Mouse (Mus musculus): Measurements from ENCODE around the gene Foxn3. TPM values are rescaled to one million over a fixed set of nuclear protein-coding genes. Genes with fewer than 3 reads are reported as not detected.

The Foxn3 gene
- polyA plus RNA-seq, 1 experiment from 2014 or later = 75.5 TPM

DNA sequence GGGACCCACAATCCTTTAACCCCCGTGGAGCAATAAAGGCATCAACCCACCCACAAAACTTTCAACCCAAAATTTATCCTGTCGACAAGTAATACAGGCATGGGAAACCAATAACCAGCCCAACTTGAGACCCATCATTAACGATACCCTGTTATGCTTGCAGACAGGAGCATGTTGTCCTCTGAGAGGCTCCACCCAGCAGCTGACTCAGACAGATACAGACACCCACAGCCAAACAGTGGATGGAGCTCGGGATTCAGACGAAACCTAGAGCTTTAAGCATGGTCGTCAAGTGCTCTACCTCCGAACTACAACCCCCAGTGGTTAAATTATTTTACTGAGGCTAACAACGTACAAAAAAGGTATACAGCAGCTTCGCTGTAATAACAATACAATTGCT, 182.1 kb downstream of the Foxn3 start:
- no peak overlapping the region for H3K27ac ChIP-seq (ENCODE audit: low read depth, low read length)

DNA sequence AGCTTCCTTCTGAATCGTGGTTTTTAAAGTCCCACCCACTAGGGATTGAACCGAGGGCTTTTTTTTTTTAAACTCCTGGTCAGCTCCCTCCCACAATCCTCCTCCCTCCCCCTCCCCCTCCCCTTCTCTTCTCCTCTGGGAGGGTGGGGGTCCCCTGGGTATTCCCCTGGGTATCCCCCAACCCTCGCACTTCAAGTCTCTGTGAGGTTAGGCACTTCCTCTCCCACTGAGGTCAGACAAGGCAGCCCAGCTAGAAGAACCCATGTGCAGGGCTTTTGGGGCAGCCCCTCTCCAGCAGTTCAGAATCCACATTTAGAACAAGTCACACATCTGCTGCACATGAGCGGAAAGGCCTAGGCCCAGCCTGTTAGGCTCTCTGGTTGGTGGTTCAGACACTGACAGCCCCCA, 182.5 kb downstream of the Foxn3 start:
- Histone ChIP-seq H3K4me3 (ENCODE audit: low read depth, low read length) (no peak overlapping the region), H3K4me2 (no peak overlapping the region), H3K27me3 (ENCODE audit: control insufficient read depth, insufficient read depth, low read length) (no peaks in the 10 kb centered on the region), H3K4me1 (ENCODE audit: control insufficient read depth, insufficient read depth, low read length) (peaks cover 46% of the 10 kb centered on the region), H3K36me3 (ENCODE audit: control insufficient read depth, insufficient read depth, low read length) (no peaks in the 10 kb centered on the region), H3K27ac (ENCODE audit: low read depth, low read length) (no peak overlapping the region), H3K9ac (ENCODE audit: low read depth, low read length) (no peak overlapping the region), H3K9me3 (replicated peaks; ENCODE audit: control insufficient read depth, low read length) (no peaks in the 10 kb centered on the region)
- no peak for ATAC-seq (replicated peaks; ENCODE audit: insufficient number of reproducible peaks, low FRiP score, low TSS enrichment)
- 48% methylated on average over 4 of the region's 4 CpGs for WGBS (ENCODE audit: insufficient replicate concordance)

More for the DNA sequence above, 182.1 kb downstream of the Foxn3 start:
- Histone ChIP-seq H3K4me1 (ENCODE audit: control insufficient read depth, insufficient read depth, low read length) (peaks cover 50% of the 10 kb centered on the region), H3K4me3 (ENCODE audit: low read depth, low read length) (no peak overlapping the region), H3K36me3 (ENCODE audit: control insufficient read depth, insufficient read depth, low read length) (no peaks in the 10 kb centered on the region), H3K27me3 (ENCODE audit: control insufficient read depth, insufficient read depth, low read length) (no peaks in the 10 kb centered on the region), H3K4me2 (no peak overlapping the region), H3K9me3 (replicated peaks; ENCODE audit: control insufficient read depth, low read length) (no peaks in the 10 kb centered on the region), H3K9ac (ENCODE audit: low read depth, low read length) (no peak overlapping the region)
- no peak for ATAC-seq (replicated peaks; ENCODE audit: insufficient number of reproducible peaks, low FRiP score, low TSS enrichment)
- WGBS (ENCODE audit: insufficient replicate concordance) = 84% methylated on average over 9 of the region's 9 CpGs

DNA sequence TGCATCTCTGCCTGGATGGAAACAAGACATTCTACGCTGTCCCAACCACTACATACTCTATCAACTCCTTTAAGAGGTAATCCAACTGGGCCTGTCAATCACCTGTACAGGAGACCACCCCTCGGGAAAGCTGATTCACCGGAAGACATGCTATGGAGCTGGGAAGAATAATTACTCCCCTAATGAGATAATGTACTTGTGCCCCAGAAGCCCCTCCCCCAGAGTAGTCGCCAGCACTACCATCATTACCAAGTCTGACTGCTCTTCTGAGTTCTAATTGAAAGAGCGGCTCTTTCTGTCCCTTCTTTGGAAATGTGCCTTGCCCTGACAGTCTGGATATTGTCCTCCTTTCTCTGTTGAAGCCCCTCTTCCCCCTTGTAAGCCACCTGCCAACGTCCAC, 183.3 kb downstream of the Foxn3 start:
- Histone ChIP-seq H3K4me1 (ENCODE audit: control insufficient read depth, insufficient read depth, low read length) (peaks cover 46% of the 10 kb centered on the region), H3K27me3 (ENCODE audit: control insufficient read depth, insufficient read depth, low read length) (no peaks in the 10 kb centered on the region), H3K9ac (ENCODE audit: low read depth, low read length) (no peak overlapping the region), H3K4me2 (no peak overlapping the region), H3K27ac (ENCODE audit: low read depth, low read length) (no peak overlapping the region), H3K4me3 (ENCODE audit: low read depth, low read length) (no peak overlapping the region), H3K36me3 (ENCODE audit: control insufficient read depth, insufficient read depth, low read length) (no peaks in the 10 kb centered on the region), H3K9me3 (replicated peaks; ENCODE audit: control insufficient read depth, low read length) (no peaks in the 10 kb centered on the region)
- 75% methylated on average over 6 of the region's 6 CpGs for WGBS (ENCODE audit: insufficient replicate concordance)
- ATAC-seq (replicated peaks; ENCODE audit: insufficient number of reproducible peaks, low FRiP score, low TSS enrichment) = no peak

DNA sequence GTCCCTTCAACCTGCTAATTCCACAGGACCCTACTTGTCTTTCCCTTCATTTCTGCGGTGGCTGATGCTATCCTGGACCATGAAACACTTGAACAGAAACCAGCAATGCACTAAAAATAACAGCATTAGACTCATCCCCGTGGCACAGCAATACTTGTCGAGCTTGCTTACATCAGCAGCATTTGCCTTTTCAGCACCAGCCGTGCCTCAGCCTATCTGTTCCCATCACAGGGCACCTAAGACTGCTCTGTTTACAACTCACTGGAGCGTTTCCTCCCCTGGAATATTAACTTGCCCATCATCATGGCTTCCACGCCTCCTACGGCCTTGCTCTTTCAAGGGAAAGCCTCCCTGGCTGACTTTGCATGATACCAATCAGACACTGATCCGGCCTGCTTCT, 185.1 kb downstream of the Foxn3 start:
- WGBS (ENCODE audit: insufficient replicate concordance) = 37% methylated on average over 8 of the region's 8 CpGs
- Histone ChIP-seq H3K9ac (ENCODE audit: low read depth, low read length) (no peak overlapping the region), H3K4me1 (ENCODE audit: control insufficient read depth, insufficient read depth, low read length) (peaks cover 49% of the 10 kb centered on the region), H3K4me2 (peak overlapping the region; percentile 48), H3K36me3 (ENCODE audit: control insufficient read depth, insufficient read depth, low read length) (no peaks in the 10 kb centered on the region), H3K27me3 (ENCODE audit: control insufficient read depth, insufficient read depth, low read length) (no peaks in the 10 kb centered on the region), H3K27ac (ENCODE audit: low read depth, low read length) (peak overlapping the region; percentile 42; the same call in 1 of the 2 replicates), H3K4me3 (ENCODE audit: low read depth, low read length) (no peak overlapping the region), H3K9me3 (replicated peaks; ENCODE audit: control insufficient read depth, low read length) (no peaks in the 10 kb centered on the region)
- no peak for ATAC-seq (replicated peaks; ENCODE audit: insufficient number of reproducible peaks, low FRiP score, low TSS enrichment)

DNA sequence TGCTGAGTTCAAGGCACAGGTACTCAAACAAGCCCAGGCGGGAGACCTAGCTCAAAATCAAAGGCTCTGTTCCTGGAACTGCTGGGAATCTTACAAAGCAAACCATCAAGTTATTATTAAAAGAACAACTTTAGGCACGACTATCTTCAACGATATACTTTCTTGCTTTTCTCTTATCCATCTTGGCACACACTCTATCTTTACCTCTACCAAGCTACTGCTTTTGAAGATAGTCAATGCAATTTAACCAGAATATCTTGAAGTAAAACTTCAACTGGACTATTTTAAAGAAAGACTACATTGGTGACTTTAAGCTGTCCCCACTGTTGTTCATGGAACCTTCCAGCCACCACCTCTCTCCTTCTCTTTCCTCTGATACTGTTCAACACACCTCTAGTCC, 185.7 kb downstream of the Foxn3 start:
- Histone ChIP-seq H3K4me3 (ENCODE audit: low read depth, low read length) (no peak overlapping the region), H3K4me1 (ENCODE audit: control insufficient read depth, insufficient read depth, low read length) (peaks cover 49% of the 10 kb centered on the region), H3K36me3 (ENCODE audit: control insufficient read depth, insufficient read depth, low read length) (no peaks in the 10 kb centered on the region), H3K9ac (ENCODE audit: low read depth, low read length) (no peak overlapping the region), H3K27ac (ENCODE audit: low read depth, low read length) (peak overlapping the region; percentile 42), H3K4me2 (peak overlapping the region; percentile 48; the same call in 1 of the 2 replicates), H3K9me3 (replicated peaks; ENCODE audit: control insufficient read depth, low read length) (no peaks in the 10 kb centered on the region), H3K27me3 (ENCODE audit: control insufficient read depth, insufficient read depth, low read length) (no peaks in the 10 kb centered on the region)
- ATAC-seq (replicated peaks; ENCODE audit: insufficient number of reproducible peaks, low FRiP score, low TSS enrichment) = no peak
- WGBS (ENCODE audit: insufficient replicate concordance) = 64% methylated on average over 3 of the region's 3 CpGs

DNA sequence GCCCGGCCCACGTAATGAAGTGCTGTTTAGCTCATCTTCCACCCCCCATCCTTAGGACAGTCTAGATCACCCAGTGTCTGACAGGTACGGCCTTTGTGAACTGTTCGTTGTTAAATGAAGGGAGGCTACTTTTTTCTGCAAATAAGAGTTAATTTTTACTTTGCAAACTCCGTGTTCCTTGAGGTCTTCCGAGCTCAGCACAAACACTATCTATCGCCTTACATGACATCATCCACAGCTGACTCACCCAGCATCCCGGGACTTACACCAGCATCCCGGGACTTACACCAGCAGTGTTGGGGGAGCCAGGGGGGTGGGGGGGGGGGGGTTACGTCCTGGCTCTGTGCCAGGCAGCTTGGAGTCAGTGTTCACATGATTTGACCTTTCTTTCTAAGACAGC, 186.3 kb downstream of the Foxn3 start:
- no peaks in the 10 kb centered on the region for H3K9me3 ChIP-seq (replicated peaks; ENCODE audit: control insufficient read depth, low read length)
- H3K4me1 ChIP-seq (ENCODE audit: control insufficient read depth, insufficient read depth, low read length) = peaks cover 49% of the 10 kb centered on the region
- H3K27ac ChIP-seq (ENCODE audit: low read depth, low read length) = no peak overlapping the region
- H3K4me3 ChIP-seq (ENCODE audit: low read depth, low read length) = no peak overlapping the region
- no peaks in the 10 kb centered on the region for H3K36me3 ChIP-seq (ENCODE audit: control insufficient read depth, insufficient read depth, low read length)
- H3K9ac ChIP-seq (ENCODE audit: low read depth, low read length) = no peak overlapping the region
- H3K4me2 ChIP-seq = no peak overlapping the region
- 63% methylated on average over 10 of the region's 10 CpGs for WGBS (ENCODE audit: insufficient replicate concordance)
- ATAC-seq (replicated peaks; ENCODE audit: insufficient number of reproducible peaks, low FRiP score, low TSS enrichment) = no peak
- H3K27me3 ChIP-seq (ENCODE audit: control insufficient read depth, insufficient read depth, low read length) = no peaks in the 10 kb centered on the region

DNA sequence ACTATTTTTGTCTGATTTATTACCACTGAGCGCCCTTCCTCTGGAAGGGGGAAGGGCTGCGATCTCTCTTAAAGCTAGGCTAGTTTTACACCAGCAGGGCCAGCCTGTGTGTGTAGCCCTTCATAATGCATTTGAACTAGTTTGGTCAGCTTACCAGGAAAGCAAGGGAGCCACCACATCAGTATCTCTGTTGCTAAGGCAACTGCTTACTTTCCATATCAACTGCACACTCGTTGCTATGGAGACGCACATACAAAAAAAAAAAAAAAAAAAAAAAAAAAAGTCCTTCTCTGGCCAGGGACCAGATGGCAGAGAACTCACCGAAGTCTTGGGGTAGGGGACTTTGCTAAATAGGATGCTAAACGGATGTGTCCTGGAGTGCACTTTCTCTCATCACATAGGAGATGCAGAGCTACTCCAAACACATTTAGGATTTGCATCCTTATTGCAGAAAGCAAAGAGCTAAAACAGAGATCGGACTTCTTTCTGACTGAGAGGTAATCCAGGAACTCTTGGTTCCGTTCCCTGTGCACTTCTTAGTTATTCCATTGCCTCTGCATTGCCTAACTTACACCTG, 187.4 kb downstream of the Foxn3 start:
- no peaks in the 10 kb centered on the region for H3K36me3 ChIP-seq (ENCODE audit: control insufficient read depth, insufficient read depth, low read length)
- no peaks in the 10 kb centered on the region for H3K27me3 ChIP-seq (ENCODE audit: control insufficient read depth, insufficient read depth, low read length)
- 73% methylated on average over 8 of the region's 8 CpGs for WGBS (ENCODE audit: insufficient replicate concordance)
- ATAC-seq (replicated peaks; ENCODE audit: insufficient number of reproducible peaks, low FRiP score, low TSS enrichment) = no peak
- H3K4me3 ChIP-seq (ENCODE audit: low read depth, low read length) = no peak overlapping the region
- H3K9ac ChIP-seq (ENCODE audit: low read depth, low read length) = no peak overlapping the region
- H3K27ac ChIP-seq (ENCODE audit: low read depth, low read length) = no peak overlapping the region
- no peak overlapping the region for H3K4me2 ChIP-seq
- H3K9me3 ChIP-seq (replicated peaks; ENCODE audit: control insufficient read depth, low read length) = no peaks in the 10 kb centered on the region
- peaks cover 52% of the 10 kb centered on the region for H3K4me1 ChIP-seq (ENCODE audit: control insufficient read depth, insufficient read depth, low read length)

DNA sequence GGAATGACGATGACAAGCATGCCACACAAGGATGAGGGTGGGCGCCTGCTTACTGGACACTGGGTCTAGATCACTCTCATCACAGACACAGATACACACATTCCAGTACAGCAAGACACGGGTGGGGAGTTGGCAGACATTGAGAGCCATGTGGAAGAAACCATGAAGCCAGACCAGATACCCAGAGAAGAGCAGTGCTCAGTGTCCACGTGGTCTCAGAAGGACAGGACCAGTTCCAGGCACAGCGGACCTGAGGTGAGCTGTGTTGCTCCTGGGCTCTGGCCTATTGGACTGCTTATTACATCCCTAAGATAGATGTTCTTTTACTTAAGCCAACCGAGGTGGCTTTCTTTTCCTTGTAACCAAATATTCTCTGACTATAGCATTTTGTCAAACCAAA, 188.0 kb downstream of the Foxn3 start:
- Histone ChIP-seq H3K36me3 (ENCODE audit: control insufficient read depth, insufficient read depth, low read length) (no peaks in the 10 kb centered on the region), H3K9me3 (replicated peaks; ENCODE audit: control insufficient read depth, low read length) (no peaks in the 10 kb centered on the region), H3K4me1 (ENCODE audit: control insufficient read depth, insufficient read depth, low read length) (peaks cover 52% of the 10 kb centered on the region), H3K27me3 (ENCODE audit: control insufficient read depth, insufficient read depth, low read length) (no peaks in the 10 kb centered on the region), H3K27ac (ENCODE audit: low read depth, low read length) (no peak overlapping the region; the same call in 1 of the 2 replicates), H3K9ac (ENCODE audit: low read depth, low read length) (no peak overlapping the region), H3K4me2 (no peak overlapping the region), H3K4me3 (ENCODE audit: low read depth, low read length) (no peak overlapping the region)
- 88% methylated on average over 6 of the region's 6 CpGs for WGBS (ENCODE audit: insufficient replicate concordance)
- no peak for ATAC-seq (replicated peaks; ENCODE audit: insufficient number of reproducible peaks, low FRiP score, low TSS enrichment)

DNA sequence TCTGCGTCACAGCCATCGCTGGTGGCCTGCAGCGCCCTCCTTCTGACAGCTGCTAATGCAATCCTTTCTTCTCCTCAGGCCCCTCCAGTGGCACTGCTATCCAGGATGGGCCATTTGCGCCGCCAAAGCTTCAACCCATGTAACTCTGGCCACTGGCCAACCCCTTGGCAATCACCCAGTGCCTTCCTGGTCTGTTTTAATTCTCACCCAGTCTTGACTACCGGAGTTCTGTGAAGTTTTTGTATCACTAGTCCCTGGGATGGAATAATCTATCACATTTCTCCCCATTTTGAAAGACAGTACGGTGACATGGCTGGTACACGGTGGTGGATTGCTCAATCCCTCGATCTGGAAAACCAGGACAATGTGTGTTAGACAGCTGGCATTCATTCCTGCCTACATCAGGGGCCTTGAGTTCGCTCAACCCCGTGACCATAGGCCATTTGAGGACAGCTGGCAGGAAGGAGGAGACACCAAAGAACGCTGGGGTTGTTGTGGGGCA, 189.2 kb downstream of the Foxn3 start:
- Histone ChIP-seq H3K27me3 (ENCODE audit: control insufficient read depth, insufficient read depth, low read length) (no peaks in the 10 kb centered on the region), H3K36me3 (ENCODE audit: control insufficient read depth, insufficient read depth, low read length) (no peaks in the 10 kb centered on the region), H3K4me2 (no peak overlapping the region), H3K4me3 (ENCODE audit: low read depth, low read length) (no peak overlapping the region), H3K27ac (ENCODE audit: low read depth, low read length) (no peak overlapping the region), H3K9me3 (replicated peaks; ENCODE audit: control insufficient read depth, low read length) (no peaks in the 10 kb centered on the region), H3K4me1 (ENCODE audit: control insufficient read depth, insufficient read depth, low read length) (peaks cover 43% of the 10 kb centered on the region), H3K9ac (ENCODE audit: low read depth, low read length) (no peak overlapping the region)
- WGBS (ENCODE audit: insufficient replicate concordance) = 72% methylated on average over 12 of the region's 12 CpGs
- no peak for ATAC-seq (replicated peaks; ENCODE audit: insufficient number of reproducible peaks, low FRiP score, low TSS enrichment)
